Mouse (Mus musculus): ENCODE results near the gene Hoxb1. TPM values are rescaled to one million over a fixed set of nuclear protein-coding genes. Genes with fewer than 3 reads are reported as not detected.

The Hoxb1 gene
- polyA plus RNA-seq, 1 experiment from 2014 or later: not detected

DNA sequence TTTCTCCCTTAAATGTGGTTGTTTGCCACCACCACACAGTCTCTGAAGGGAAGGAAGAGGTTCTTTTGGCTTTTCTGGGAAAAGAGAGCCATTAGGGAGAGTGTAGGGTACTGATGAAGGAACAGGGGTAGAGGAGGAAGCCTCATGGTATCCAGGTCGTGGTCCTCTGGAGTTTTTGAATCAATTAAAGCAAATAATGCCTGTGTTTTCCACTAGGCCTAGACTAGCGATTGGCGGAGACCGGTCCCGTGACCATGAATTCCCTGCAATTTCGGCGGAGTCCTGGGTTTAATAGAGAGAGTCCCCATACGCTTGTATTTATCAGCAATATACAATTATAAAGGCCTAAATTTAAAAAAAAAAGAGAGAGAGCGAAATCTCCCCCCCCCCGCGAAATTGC, 14.2 kb upstream of the Hoxb1 start:
- Histone ChIP-seq H3K27ac (ENCODE audit: low read length) (no peak overlapping the region), H3K4me3 (ENCODE audit: low read depth, low read length) (no peak overlapping the region), H3K27me3 (ENCODE audit: control insufficient read depth, insufficient read depth, low read depth, low read length) (peaks cover 83% of the 10 kb centered on the region), H3K36me3 (ENCODE audit: control insufficient read depth, insufficient read depth) (no peaks in the 10 kb centered on the region), H3K4me2 (ENCODE audit: low read depth, low read length) (no peak overlapping the region), H3K4me1 (ENCODE audit: control insufficient read depth, low read depth, low read length) (no peaks in the 10 kb centered on the region), H3K9ac (ENCODE audit: low read depth, low read length) (no peak overlapping the region), H3K9me3 (replicated peaks; ENCODE audit: control insufficient read depth, low read length) (no peaks in the 10 kb centered on the region)
- no peak for ATAC-seq (ENCODE audit: low read depth)
- WGBS (ENCODE audit: insufficient replicate concordance): 23% methylated on average over 11 of the region's 11 CpGs

DNA sequence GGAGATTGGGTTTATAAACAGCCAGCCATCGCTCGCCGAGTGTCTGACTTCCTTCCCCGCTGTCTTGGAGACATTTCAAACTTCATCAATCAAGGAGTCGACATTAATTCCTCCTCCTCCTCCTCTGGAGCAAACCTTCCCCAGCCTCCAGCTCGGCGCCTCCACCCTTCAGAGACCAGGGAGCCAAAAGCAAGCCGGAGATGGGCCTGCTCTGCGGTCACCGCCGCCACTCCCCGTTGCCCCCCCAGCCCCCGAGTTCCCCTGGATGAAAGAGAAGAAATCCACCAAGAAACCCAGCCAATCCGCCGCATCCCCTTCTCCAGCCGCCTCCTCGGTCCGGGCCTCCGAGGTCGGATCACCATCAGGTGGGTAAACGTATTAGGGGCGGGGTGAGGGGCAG, 13.7 kb upstream of the Hoxb1 start:
- WGBS (ENCODE audit: insufficient replicate concordance): 2% methylated on average over 22 of the region's 22 CpGs
- H3K36me3 ChIP-seq (ENCODE audit: control insufficient read depth, insufficient read depth): no peaks in the 10 kb centered on the region
- no peak for ATAC-seq (ENCODE audit: low read depth)
- H3K9ac ChIP-seq (ENCODE audit: low read depth, low read length): no peak overlapping the region; the same call in 1 of the 2 replicates
- H3K27ac ChIP-seq (ENCODE audit: low read length): peak overlapping the region; percentile 10; the same call in 1 of the 2 replicates
- no peak overlapping the region for H3K4me2 ChIP-seq (ENCODE audit: low read depth, low read length)
- peaks cover 81% of the 10 kb centered on the region for H3K27me3 ChIP-seq (ENCODE audit: control insufficient read depth, insufficient read depth, low read depth, low read length)
- no peaks in the 10 kb centered on the region for H3K9me3 ChIP-seq (replicated peaks; ENCODE audit: control insufficient read depth, low read length)
- no peaks in the 10 kb centered on the region for H3K4me1 ChIP-seq (ENCODE audit: control insufficient read depth, low read depth, low read length)
- H3K4me3 ChIP-seq (ENCODE audit: low read depth, low read length): peak overlapping the region; percentile 33

DNA sequence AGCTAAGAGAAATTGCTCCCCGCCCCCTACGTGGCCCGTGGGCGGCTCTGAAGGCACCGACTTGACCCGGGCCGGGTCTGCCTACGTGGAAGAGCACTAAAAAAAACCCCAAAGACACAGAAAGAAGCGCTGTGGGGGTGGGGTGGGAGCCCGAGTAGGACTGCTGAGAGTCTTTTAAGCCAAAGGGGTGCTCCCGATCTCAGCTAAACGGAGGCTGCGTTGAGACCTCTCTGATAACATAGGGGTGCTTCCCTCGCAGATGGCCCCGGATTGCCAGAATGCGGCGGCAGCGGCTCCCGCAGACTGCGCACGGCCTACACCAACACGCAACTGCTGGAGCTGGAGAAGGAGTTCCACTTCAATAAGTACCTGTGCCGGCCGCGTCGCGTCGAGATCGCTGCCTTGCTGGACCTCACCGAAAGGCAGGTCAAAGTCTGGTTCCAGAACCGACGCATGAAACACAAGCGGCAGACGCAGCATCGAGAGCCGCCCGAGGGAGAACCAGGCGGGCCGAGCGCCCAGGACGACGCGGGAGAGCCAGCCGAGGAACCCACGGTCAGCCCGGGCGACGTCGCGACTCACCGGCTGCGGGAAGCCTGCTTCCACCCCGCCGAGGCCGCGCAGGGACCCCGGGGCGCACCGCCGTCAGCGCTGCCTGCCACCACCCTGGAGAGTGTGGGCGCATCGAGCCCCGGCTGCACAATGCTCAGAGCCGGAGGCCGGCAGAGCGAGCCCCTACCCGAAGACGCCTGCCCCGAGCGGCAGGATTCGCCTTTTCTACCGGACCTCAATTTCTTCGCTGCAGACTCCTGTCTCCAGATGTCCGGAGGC, 12.6 kb upstream of the Hoxb1 start:
- Histone ChIP-seq H3K36me3 (ENCODE audit: control insufficient read depth, insufficient read depth) (no peaks in the 10 kb centered on the region), H3K4me2 (ENCODE audit: low read depth, low read length) (no peak overlapping the region; the same call in 1 of the 2 replicates), H3K4me3 (ENCODE audit: low read depth, low read length) (peak overlapping the region; percentile 33), H3K27ac (ENCODE audit: low read length) (no peak overlapping the region), H3K4me1 (ENCODE audit: control insufficient read depth, low read depth, low read length) (no peaks in the 10 kb centered on the region), H3K9ac (ENCODE audit: low read depth, low read length) (peak overlapping the region; percentile 28), H3K27me3 (ENCODE audit: control insufficient read depth, insufficient read depth, low read depth, low read length) (peaks cover 84% of the 10 kb centered on the region), H3K9me3 (replicated peaks; ENCODE audit: control insufficient read depth, low read length) (no peaks in the 10 kb centered on the region)
- under 1% methylated on average over 75 of the region's 75 CpGs for WGBS (ENCODE audit: insufficient replicate concordance)
- ATAC-seq (ENCODE audit: low read depth): no peak

DNA sequence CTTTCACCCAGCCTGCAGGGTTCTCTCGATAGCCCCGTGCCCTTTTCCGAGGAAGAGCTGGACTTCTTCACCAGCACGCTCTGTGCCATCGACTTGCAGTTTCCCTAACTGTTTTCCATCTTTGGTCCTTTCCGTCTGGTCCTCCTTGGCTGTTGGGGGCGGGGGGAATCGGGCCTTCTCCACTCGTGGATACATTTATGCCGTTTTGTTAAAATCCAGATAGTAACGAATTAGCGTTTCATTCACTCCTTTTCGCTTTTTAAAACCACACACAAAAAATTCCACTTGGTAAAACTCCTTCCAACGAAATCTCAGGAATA, 12.1 kb upstream of the Hoxb1 start:
- ATAC-seq (ENCODE audit: low read depth): no peak
- peak overlapping the region; percentile 33 for H3K4me3 ChIP-seq (ENCODE audit: low read depth, low read length)
- no peaks in the 10 kb centered on the region for H3K4me1 ChIP-seq (ENCODE audit: control insufficient read depth, low read depth, low read length)
- H3K9me3 ChIP-seq (replicated peaks; ENCODE audit: control insufficient read depth, low read length): no peaks in the 10 kb centered on the region
- no peaks in the 10 kb centered on the region for H3K36me3 ChIP-seq (ENCODE audit: control insufficient read depth, insufficient read depth)
- 5% methylated on average over 14 of the region's 14 CpGs for WGBS (ENCODE audit: insufficient replicate concordance)
- H3K9ac ChIP-seq (ENCODE audit: low read depth, low read length): peak overlapping the region; percentile 28; the same call in 1 of the 2 replicates
- H3K4me2 ChIP-seq (ENCODE audit: low read depth, low read length): no peak overlapping the region
- no peak overlapping the region for H3K27ac ChIP-seq (ENCODE audit: low read length)
- peaks cover 81% of the 10 kb centered on the region for H3K27me3 ChIP-seq (ENCODE audit: control insufficient read depth, insufficient read depth, low read depth, low read length)

DNA sequence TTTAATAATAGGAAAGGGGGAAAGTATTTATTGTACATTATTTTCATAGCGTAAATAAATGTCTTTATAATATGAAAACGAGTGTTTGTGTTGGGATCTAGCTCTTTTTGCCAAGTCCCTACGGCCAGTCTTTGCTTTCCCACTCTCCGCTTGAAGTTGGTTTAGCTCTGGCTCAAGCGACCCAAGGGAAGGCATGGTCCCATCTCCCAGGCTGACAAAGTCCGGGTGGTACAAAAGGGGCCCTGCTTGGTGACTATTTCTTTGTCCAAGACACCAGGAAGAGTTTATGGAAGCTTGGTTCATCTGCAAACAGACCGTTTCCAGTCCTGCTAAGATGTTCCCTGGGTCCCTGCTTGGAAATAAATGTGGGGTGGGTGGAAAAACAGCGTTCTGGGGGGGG, 11.6 kb upstream of the Hoxb1 start:
- Histone ChIP-seq H3K4me1 (ENCODE audit: control insufficient read depth, low read depth, low read length) (no peaks in the 10 kb centered on the region), H3K36me3 (ENCODE audit: control insufficient read depth, insufficient read depth) (no peaks in the 10 kb centered on the region), H3K4me2 (ENCODE audit: low read depth, low read length) (no peak overlapping the region), H3K9ac (ENCODE audit: low read depth, low read length) (no peak overlapping the region), H3K9me3 (replicated peaks; ENCODE audit: control insufficient read depth, low read length) (no peaks in the 10 kb centered on the region), H3K27me3 (ENCODE audit: control insufficient read depth, insufficient read depth, low read depth, low read length) (peaks cover 77% of the 10 kb centered on the region), H3K27ac (ENCODE audit: low read length) (no peak overlapping the region), H3K4me3 (ENCODE audit: low read depth, low read length) (no peak overlapping the region)
- ATAC-seq (ENCODE audit: low read depth): no peak
- WGBS (ENCODE audit: insufficient replicate concordance): 27% methylated on average over 8 of the region's 8 CpGs

DNA sequence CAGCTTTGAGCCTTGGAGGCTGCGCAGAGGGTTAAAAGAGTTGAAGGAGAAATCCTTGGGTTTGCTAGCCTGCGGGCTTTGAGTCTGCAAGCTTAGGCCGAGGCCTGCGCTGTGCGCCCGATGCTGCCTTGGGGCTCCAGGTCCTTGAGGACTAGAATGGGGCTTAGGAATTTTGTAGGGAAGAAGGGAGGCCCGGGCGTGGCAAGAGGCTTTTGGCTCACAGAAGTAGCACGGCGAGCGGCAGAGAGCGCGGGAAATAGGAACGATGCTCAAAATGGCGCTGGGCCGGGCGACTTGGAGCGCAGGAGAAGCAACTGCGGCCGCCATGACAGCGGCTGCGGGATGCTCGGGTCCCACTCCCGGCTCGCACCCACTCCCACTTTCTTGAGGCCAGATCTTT, 11.2 kb upstream of the Hoxb1 start:
- Histone ChIP-seq H3K27ac (ENCODE audit: low read length) (no peak overlapping the region), H3K4me1 (ENCODE audit: control insufficient read depth, low read depth, low read length) (no peaks in the 10 kb centered on the region), H3K27me3 (ENCODE audit: control insufficient read depth, insufficient read depth, low read depth, low read length) (peaks cover 72% of the 10 kb centered on the region), H3K9ac (ENCODE audit: low read depth, low read length) (no peak overlapping the region), H3K36me3 (ENCODE audit: control insufficient read depth, insufficient read depth) (no peaks in the 10 kb centered on the region), H3K4me3 (ENCODE audit: low read depth, low read length) (no peak overlapping the region), H3K9me3 (replicated peaks; ENCODE audit: control insufficient read depth, low read length) (no peaks in the 10 kb centered on the region), H3K4me2 (ENCODE audit: low read depth, low read length) (no peak overlapping the region)
- 2% methylated on average over 25 of the region's 25 CpGs for WGBS (ENCODE audit: insufficient replicate concordance)
- ATAC-seq (ENCODE audit: low read depth): no peak

DNA sequence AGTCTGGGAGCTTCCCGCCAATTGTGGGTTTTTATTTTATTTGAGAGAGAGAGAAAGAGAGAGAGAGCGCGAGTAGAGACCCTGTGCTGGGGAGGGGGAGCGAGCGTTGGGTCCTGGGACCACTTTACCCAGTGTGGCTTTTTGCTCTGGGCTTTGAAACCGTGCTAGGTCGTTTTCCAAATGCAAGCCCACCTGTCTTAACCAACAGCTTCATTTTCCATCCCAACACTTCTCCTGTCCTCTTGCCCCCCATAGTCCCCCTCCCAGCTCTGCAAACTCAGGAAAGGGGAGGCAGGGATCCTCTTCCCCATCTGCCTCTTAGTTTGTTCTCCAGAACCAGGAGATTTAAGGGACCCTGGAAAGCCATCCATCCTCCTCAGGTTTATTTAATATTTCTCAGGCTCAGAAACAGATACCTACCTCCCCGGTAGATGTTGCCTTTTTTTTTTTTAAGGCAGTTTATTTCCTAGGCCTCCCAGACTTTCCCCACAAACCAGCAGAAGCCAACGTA, 10.7 kb upstream of the Hoxb1 start:
- Histone ChIP-seq H3K4me2 (ENCODE audit: low read depth, low read length) (no peak overlapping the region), H3K4me1 (ENCODE audit: control insufficient read depth, low read depth, low read length) (no peaks in the 10 kb centered on the region), H3K27me3 (ENCODE audit: control insufficient read depth, insufficient read depth, low read depth, low read length) (peaks cover 68% of the 10 kb centered on the region), H3K27ac (ENCODE audit: low read length) (no peak overlapping the region), H3K9me3 (replicated peaks; ENCODE audit: control insufficient read depth, low read length) (no peaks in the 10 kb centered on the region), H3K9ac (ENCODE audit: low read depth, low read length) (no peak overlapping the region), H3K4me3 (ENCODE audit: low read depth, low read length) (no peak overlapping the region), H3K36me3 (ENCODE audit: control insufficient read depth, insufficient read depth) (no peaks in the 10 kb centered on the region)
- ATAC-seq (ENCODE audit: low read depth): no peak
- WGBS (ENCODE audit: insufficient replicate concordance): 21% methylated on average over 9 of the region's 9 CpGs

DNA sequence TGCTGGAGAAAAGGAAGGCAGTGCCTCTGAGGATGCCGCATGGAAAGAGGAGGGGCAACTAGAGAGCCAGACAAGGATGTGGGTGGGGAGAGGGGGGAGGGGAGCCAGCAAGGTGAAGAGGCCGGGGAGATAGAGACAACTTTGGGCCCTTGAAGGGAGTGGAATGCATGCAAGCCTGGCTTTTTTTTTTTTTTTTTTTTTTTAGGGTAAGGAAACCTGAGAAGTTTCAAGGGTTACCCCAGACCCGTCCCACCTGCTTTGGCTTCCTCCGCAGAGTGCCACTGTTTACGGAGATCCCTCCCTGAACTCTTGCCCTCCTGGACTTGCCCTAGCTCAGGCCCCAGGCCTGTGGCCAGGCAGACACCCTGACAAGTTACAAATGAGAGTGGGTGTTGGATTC, 1.7 kb upstream of the Hoxb1 start:
- Histone ChIP-seq H3K27ac (ENCODE audit: low read length) (no peak overlapping the region), H3K36me3 (ENCODE audit: control insufficient read depth, insufficient read depth) (no peaks in the 10 kb centered on the region), H3K27me3 (ENCODE audit: control insufficient read depth, insufficient read depth, low read depth, low read length) (peaks cover 42% of the 10 kb centered on the region), H3K4me1 (ENCODE audit: control insufficient read depth, low read depth, low read length) (no peaks in the 10 kb centered on the region), H3K9me3 (replicated peaks; ENCODE audit: control insufficient read depth, low read length) (no peaks in the 10 kb centered on the region), H3K9ac (ENCODE audit: low read depth, low read length) (no peak overlapping the region), H3K4me3 (ENCODE audit: low read depth, low read length) (no peak overlapping the region), H3K4me2 (ENCODE audit: low read depth, low read length) (no peak overlapping the region)
- 20% methylated on average over 5 of the region's 5 CpGs for WGBS (ENCODE audit: insufficient replicate concordance)
- no peak for ATAC-seq (ENCODE audit: low read depth)

All from liver, embryonic 16.5 days (tissue).